Mouse (Mus musculus) thymus, adult 2 months (tissue): ENCODE measurements around the gene Fgf5.

Source experiments
- CTCF ChIP-seq: fragments of 200-500 bp; IDR thresholded peaks from 2 replicates; pipeline ENCODE4 v1.5.1; 2012; ENCODE audit warnings: mild to moderate bottlenecking, control low read depth, low read length, moderate library complexity, borderline replicate concordance; ENCODE audit not compliant: control insufficient read depth, poor library complexity, insufficient read depth; ENCODE audit errors: extremely low read depth
- POLR2A ChIP-seq: fragments of 200-500 bp; IDR thresholded peaks from 2 replicates; pipeline ENCODE4 v1.6.1; 2012; ENCODE audit warnings: mild to moderate bottlenecking, low read length, control low read depth, moderate library complexity; ENCODE audit not compliant: control insufficient read depth, poor library complexity, insufficient read depth; ENCODE audit errors: extremely low read depth

DNA sequence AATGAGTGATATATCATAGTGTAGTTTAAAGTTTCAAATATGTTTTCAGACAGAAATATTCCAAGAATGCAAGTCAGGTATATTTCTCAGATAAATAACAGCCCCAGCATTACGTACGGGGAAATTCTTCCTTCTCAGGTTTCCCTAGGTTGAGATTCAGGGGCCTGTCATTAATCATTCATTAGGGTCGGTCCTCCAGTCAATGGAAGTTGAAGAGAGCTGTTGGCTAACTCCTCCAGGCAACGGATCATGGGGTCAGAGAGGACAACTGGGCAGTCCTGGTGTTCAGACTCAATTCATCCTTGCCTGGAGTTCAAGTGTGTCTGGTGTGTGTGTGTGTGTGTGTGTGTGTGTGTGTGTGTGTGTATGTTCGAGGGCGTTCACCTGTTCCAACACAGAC is 837 bp upstream of the Fgf5 start:
- TF ChIP-seq POLR2A = no peak
- TF ChIP-seq CTCF = no peak
